Mouse (Mus musculus): Measurements from ENCODE around the gene Skor1. TPM values are rescaled to one million over a fixed set of nuclear protein-coding genes. Genes with fewer than 3 reads are reported as not detected.
A peak's percentile ranks its signal among the peaks of the same experiment; 100 is the strongest.

Gene Skor1
- 7.6 and 7.7 TPM in 2 replicates for polyA plus RNA-seq (2014; fragmentation: Nextera tagmentation; extraction: Ambion mirVana)

DNA sequence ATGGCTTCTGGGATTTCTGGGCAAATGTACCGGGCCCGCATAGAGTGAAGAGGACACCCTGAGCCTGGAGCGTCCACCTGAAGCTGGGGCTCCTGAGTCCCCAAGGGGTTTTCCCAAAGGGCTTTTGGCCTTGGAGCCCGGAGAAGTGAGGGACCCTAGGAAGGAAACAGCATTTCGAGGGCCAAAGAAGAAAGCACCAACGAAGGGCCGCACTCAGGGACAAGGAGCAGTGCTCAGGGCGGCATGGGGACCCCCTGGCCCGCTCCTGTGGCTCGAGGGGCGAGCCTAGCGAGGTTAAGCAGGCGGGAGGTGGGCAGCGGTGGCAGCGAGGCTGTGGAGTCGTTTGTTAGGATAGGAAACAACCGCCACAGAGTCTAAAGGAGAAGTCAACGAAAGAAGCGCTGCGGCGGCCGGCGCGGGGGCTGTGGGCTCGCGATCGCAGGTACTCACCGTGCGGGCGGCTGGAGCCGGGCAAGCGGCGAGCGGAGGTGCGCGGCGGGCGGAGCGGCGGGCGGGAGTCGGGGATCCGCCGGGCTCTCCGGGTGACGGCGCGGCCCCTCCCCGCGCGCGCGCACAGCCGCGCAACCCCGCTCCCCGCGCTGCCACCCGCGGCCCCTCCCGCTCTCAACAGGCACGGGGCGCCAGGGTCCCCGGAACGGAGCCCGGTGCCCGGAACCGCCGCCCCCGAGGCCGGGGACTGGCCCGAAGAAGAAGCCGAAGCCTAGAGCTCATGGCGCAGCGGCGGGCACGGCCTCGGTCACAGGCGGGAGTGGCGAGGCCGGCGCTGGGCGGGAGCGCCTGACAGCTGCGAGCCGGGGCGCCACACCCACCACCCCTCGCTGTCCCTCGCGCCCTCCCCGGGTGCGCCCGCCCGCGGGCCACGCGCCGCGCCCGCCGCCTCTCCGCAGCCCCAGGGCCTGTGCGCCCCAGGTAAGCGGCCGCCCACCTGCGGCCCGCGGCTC, at the start of gene Skor1:
TSS of gene Skor1 (minus strand) at position 552 of the 962 bp plus-strand sequence.
- WGBS = under 1% methylated on average over 63 of the region's 108 CpGs
- Histone ChIP-seq H3K27me3 (ENCODE audit: control insufficient read depth, insufficient read depth, low read length) (peaks cover 96% of the 10 kb centered on the region), H3K4me2 (ENCODE audit: low read depth) (peak within 1 kb of the TSS; percentile 60), H3K9ac (ENCODE audit: low read length) (peak within 1 kb of the TSS; percentile 52), H3K36me3 (ENCODE audit: control insufficient read depth, insufficient read depth, low read length) (no peaks in the 10 kb centered on the region), H3K9me3 (ENCODE audit: control insufficient read depth, low read length) (no peaks in the 10 kb centered on the region), H3K4me1 (ENCODE audit: control insufficient read depth, insufficient read depth, low read length) (peaks cover 25% of the 10 kb centered on the region), H3K27ac (ENCODE audit: low read depth, low read length) (peak within 1 kb of the TSS; percentile 27; the same call in 1 of the 2 replicates), H3K4me3 (ENCODE audit: low read depth, low read length) (peak within 1 kb of the TSS; percentile 41)
- DNase-seq (ENCODE audit: low spot score) (peak; percentile 38), ATAC-seq (ENCODE audit: insufficient read depth, low FRiP score, low TSS enrichment) (no peak)

DNA sequence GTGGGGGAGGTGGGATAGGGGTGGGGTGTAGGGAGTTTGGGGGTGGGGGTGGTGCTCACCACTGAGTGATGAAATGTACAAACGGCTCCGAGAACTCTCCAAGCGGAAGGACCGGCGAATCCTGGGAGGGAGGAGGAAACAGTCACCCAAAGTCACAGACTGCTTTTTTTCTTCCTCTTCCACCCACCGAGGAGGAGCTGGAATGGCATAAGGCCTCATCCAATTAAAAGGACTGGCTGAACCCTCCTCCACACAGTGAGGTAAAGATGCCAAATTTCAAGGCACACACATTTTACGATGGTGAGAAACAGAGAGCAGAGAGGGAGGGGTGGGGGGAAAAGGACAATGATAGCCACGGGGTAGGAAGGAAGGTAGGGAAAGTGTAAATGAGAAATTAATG, 48.5 kb upstream of the Skor1 start:
- Histone ChIP-seq H3K9me3 (ENCODE audit: control insufficient read depth, low read length) (no peaks in the 10 kb centered on the region), H3K4me1 (ENCODE audit: control insufficient read depth, insufficient read depth, low read length) (peaks cover 23% of the 10 kb centered on the region), H3K9ac (ENCODE audit: low read length) (no peak overlapping the region), H3K27me3 (ENCODE audit: control insufficient read depth, insufficient read depth, low read length) (no peaks in the 10 kb centered on the region), H3K4me3 (ENCODE audit: low read depth, low read length) (no peak overlapping the region), H3K27ac (ENCODE audit: low read depth, low read length) (no peak overlapping the region), H3K4me2 (ENCODE audit: low read depth) (no peak overlapping the region), H3K36me3 (ENCODE audit: control insufficient read depth, insufficient read depth, low read length) (no peaks in the 10 kb centered on the region)
- ATAC-seq (ENCODE audit: insufficient read depth, low FRiP score, low TSS enrichment) (no peak), DNase-seq (ENCODE audit: low spot score) (no peak)
- WGBS = 4% methylated on average over 8 of the region's 8 CpGs

DNA sequence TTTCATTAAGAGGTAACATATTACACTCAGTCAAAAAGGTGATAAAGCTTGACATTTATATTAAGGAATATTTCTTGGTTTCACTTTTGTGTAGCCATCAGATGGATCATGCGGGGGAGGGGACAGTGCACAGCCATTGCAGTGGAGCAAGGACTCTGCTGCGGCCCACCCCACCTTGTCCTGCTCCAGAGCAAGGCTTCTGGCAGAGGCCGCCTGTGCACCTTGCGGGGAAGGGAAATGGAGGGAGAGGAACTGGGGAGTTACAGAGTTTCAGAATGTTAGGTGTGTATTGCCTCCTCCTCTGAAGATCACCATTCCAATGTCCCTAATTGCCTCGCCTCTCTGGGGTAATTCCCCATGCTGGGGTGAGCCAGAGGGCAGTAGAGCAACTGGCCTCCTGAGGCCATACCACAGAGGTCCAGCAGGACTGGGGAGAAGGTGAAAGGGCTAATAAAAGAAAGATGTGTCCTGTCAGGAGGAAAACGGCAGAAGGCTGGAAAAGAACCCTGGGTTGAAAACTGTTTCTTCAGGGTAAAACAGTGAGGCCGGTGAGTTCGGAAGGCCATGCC, 47.4 kb upstream of the Skor1 start:
- 30% methylated on average over 8 of the region's 8 CpGs for WGBS
- Histone ChIP-seq H3K27ac (ENCODE audit: low read depth, low read length) (0 out of 2 replicates have a peak overlapping the region, but pooled peaks have one; percentile 1), H3K4me3 (ENCODE audit: low read depth, low read length) (no peak overlapping the region), H3K9ac (ENCODE audit: low read length) (no peak overlapping the region), H3K4me1 (ENCODE audit: control insufficient read depth, insufficient read depth, low read length) (peaks cover 23% of the 10 kb centered on the region), H3K36me3 (ENCODE audit: control insufficient read depth, insufficient read depth, low read length) (no peaks in the 10 kb centered on the region), H3K4me2 (ENCODE audit: low read depth) (no peak overlapping the region), H3K9me3 (ENCODE audit: control insufficient read depth, low read length) (no peaks in the 10 kb centered on the region), H3K27me3 (ENCODE audit: control insufficient read depth, insufficient read depth, low read length) (no peaks in the 10 kb centered on the region)
- ATAC-seq (ENCODE audit: insufficient read depth, low FRiP score, low TSS enrichment) (no peak), DNase-seq (ENCODE audit: low spot score) (no peak)

DNA sequence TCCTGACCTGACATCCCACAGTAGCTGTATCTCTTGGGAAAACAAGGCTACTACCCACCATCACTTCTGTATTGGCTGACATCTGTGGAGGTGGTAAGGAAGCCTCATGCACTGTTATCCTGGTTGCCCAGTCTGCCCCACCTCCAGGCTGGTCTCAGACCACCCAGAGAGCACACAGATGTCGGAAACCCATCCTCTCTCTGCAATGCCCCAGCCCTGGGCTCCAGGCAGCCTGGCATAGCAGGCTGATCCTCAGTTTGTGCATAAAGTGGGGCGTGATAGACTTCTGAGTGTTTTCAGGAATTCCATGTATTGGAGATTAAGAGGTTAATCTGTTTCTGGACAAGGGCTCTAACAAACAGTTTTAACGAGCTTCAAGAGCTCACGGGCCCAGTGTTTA, 46.8 kb upstream of the Skor1 start:
- WGBS = 36% methylated on average over 4 of the region's 4 CpGs
- H3K4me1 ChIP-seq (ENCODE audit: control insufficient read depth, insufficient read depth, low read length) = peaks cover 23% of the 10 kb centered on the region
- H3K4me2 ChIP-seq (ENCODE audit: low read depth) = no peak overlapping the region
- no peak overlapping the region for H3K27ac ChIP-seq (ENCODE audit: low read depth, low read length)
- H3K4me3 ChIP-seq (ENCODE audit: low read depth, low read length) = no peak overlapping the region
- no peak overlapping the region for H3K9ac ChIP-seq (ENCODE audit: low read length)
- H3K9me3 ChIP-seq (ENCODE audit: control insufficient read depth, low read length) = no peaks in the 10 kb centered on the region
- H3K36me3 ChIP-seq (ENCODE audit: control insufficient read depth, insufficient read depth, low read length) = no peaks in the 10 kb centered on the region
- no peak for ATAC-seq (ENCODE audit: insufficient read depth, low FRiP score, low TSS enrichment)
- H3K27me3 ChIP-seq (ENCODE audit: control insufficient read depth, insufficient read depth, low read length) = no peaks in the 10 kb centered on the region
- DNase-seq (ENCODE audit: low spot score) = no peak

DNA sequence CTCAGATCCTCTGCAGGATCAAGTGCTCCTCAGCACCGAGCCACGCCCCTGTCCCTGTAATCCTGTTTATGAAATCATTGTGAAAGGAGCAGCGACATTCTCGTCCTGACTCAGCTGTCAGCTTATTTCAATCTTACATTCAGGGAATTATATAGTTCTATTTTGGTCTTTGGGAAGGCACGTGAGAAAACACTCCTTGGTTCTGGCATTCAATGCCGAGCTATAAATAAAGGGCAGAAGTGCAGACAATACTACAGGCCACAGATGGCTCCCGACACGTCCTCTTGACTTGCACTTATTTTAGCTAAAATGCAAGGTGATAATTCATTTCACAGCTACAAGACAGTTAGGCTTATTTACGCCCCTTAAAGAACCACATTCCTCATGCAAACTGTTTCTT, 46.0 kb upstream of the Skor1 start:
- no peak for DNase-seq (ENCODE audit: low spot score)
- H3K4me2 ChIP-seq (ENCODE audit: low read depth) = no peak overlapping the region
- H3K4me1 ChIP-seq (ENCODE audit: control insufficient read depth, insufficient read depth, low read length) = peaks cover 23% of the 10 kb centered on the region
- no peak overlapping the region for H3K27ac ChIP-seq (ENCODE audit: low read depth, low read length)
- no peak for ATAC-seq (ENCODE audit: insufficient read depth, low FRiP score, low TSS enrichment)
- no peaks in the 10 kb centered on the region for H3K36me3 ChIP-seq (ENCODE audit: control insufficient read depth, insufficient read depth, low read length)
- no peaks in the 10 kb centered on the region for H3K27me3 ChIP-seq (ENCODE audit: control insufficient read depth, insufficient read depth, low read length)
- no peak overlapping the region for H3K4me3 ChIP-seq (ENCODE audit: low read depth, low read length)
- 52% methylated on average over 9 of the region's 9 CpGs for WGBS
- H3K9ac ChIP-seq (ENCODE audit: low read length) = no peak overlapping the region
- no peaks in the 10 kb centered on the region for H3K9me3 ChIP-seq (ENCODE audit: control insufficient read depth, low read length)

DNA sequence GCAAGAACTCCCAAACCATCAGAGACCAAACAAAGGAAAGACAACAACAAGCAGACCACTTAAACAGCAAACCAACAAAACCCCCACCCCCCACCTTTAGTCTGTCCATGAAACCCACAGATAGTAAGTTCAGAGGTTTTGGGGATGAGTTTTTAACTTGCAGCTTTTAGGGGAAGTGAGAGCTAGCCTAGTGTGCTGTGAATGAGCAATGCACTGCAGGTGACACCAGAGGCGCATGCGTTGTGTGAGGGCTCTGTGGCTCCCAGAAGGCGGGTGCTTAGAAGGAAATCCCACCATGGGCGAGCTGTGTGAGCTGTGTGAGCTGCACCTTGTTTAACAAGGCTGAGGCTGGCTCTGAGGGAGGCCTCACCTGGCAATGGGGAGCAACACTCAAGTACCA, 44.0 kb upstream of the Skor1 start:
- no peak overlapping the region for H3K27ac ChIP-seq (ENCODE audit: low read depth, low read length)
- H3K9ac ChIP-seq (ENCODE audit: low read length) = no peak overlapping the region
- H3K27me3 ChIP-seq (ENCODE audit: control insufficient read depth, insufficient read depth, low read length) = no peaks in the 10 kb centered on the region
- WGBS = 76% methylated on average over 4 of the region's 4 CpGs
- H3K4me3 ChIP-seq (ENCODE audit: low read depth, low read length) = no peak overlapping the region
- H3K4me1 ChIP-seq (ENCODE audit: control insufficient read depth, insufficient read depth, low read length) = peaks cover 29% of the 10 kb centered on the region
- no peak overlapping the region for H3K4me2 ChIP-seq (ENCODE audit: low read depth)
- DNase-seq (ENCODE audit: low spot score) (no peak), ATAC-seq (ENCODE audit: insufficient read depth, low FRiP score, low TSS enrichment) (no peak)
- no peaks in the 10 kb centered on the region for H3K36me3 ChIP-seq (ENCODE audit: control insufficient read depth, insufficient read depth, low read length)
- H3K9me3 ChIP-seq (ENCODE audit: control insufficient read depth, low read length) = no peaks in the 10 kb centered on the region

DNA sequence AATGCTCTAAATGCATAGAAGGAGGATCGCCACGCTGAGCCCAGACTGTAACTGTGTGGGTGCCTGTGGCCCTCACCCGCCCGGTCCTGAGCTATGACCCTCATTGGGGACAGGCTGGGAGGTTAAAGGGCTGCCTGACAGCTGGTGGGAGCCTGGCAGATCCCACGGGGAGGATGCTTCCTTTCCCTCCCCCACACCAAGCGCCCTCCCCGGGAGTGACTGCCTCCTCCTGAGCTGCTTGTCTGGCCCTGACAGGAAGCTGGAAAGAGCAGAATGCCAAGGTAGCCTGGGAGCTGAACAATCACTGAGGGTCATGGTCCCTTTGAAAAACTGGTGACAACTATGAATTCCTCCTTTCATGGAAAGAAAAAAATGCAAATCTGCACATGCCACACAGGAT, 38.5 kb upstream of the Skor1 start:
- DNase-seq (ENCODE audit: low spot score) (no peak), ATAC-seq (ENCODE audit: insufficient read depth, low FRiP score, low TSS enrichment) (no peak)
- Histone ChIP-seq H3K4me1 (ENCODE audit: control insufficient read depth, insufficient read depth, low read length) (peaks cover 20% of the 10 kb centered on the region), H3K27me3 (ENCODE audit: control insufficient read depth, insufficient read depth, low read length) (no peaks in the 10 kb centered on the region), H3K4me2 (ENCODE audit: low read depth) (no peak overlapping the region), H3K36me3 (ENCODE audit: control insufficient read depth, insufficient read depth, low read length) (no peaks in the 10 kb centered on the region), H3K9me3 (ENCODE audit: control insufficient read depth, low read length) (no peaks in the 10 kb centered on the region), H3K4me3 (ENCODE audit: low read depth, low read length) (no peak overlapping the region), H3K27ac (ENCODE audit: low read depth, low read length) (no peak overlapping the region), H3K9ac (ENCODE audit: low read length) (no peak overlapping the region)
- WGBS = 16% methylated on average over 7 of the region's 7 CpGs

DNA sequence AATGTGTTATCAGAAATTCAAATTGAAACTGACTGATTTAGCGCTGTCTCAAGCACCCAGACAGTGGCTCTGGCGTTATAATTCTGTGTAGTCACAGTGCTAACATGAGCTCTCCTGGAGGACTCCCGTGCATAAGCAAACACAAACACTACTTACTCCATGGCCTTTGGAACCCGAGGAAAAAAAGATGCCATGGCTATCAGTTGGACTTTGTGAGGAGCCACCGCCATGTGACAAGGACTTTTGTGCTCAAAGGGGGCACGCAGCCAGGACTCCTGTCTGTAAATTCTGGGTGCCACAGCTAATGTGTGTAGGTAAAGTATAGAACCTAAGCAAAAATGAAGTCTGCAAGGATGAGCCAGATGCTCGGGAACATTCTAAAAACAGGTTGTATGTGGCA, 36.5 kb upstream of the Skor1 start:
- H3K27ac ChIP-seq (ENCODE audit: low read depth, low read length) = no peak overlapping the region
- no peak overlapping the region for H3K9ac ChIP-seq (ENCODE audit: low read length)
- WGBS = 82% methylated on average over 7 of the region's 7 CpGs
- no peak overlapping the region for H3K4me3 ChIP-seq (ENCODE audit: low read depth, low read length)
- no peaks in the 10 kb centered on the region for H3K27me3 ChIP-seq (ENCODE audit: control insufficient read depth, insufficient read depth, low read length)
- H3K4me1 ChIP-seq (ENCODE audit: control insufficient read depth, insufficient read depth, low read length) = peaks cover 25% of the 10 kb centered on the region
- no peaks in the 10 kb centered on the region for H3K36me3 ChIP-seq (ENCODE audit: control insufficient read depth, insufficient read depth, low read length)
- DNase-seq (ENCODE audit: low spot score) (no peak), ATAC-seq (ENCODE audit: insufficient read depth, low FRiP score, low TSS enrichment) (no peak)
- H3K4me2 ChIP-seq (ENCODE audit: low read depth) = no peak overlapping the region
- H3K9me3 ChIP-seq (ENCODE audit: control insufficient read depth, low read length) = no peaks in the 10 kb centered on the region

DNA sequence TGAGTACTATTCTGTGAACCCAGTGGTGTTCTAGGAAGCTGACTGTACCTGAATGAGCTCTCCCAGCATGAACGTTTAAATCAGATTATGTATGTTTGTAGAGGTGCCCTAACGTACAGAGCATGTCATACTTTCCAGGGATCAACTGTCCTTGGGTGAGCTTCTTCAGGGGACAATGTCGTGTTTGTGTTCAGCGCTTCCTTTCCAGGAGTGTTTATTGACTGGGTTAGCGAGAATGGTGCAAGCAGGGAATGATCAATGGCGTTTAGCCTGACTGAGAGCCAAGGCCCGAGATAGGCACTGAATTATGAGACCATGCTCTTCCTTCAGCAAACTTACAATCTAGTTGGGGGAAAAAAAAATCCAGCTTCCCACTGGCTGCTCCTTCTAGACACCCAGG, 35.1 kb upstream of the Skor1 start:
- no peak for DNase-seq (ENCODE audit: low spot score)
- no peak for ATAC-seq (ENCODE audit: insufficient read depth, low FRiP score, low TSS enrichment)
- H3K36me3 ChIP-seq (ENCODE audit: control insufficient read depth, insufficient read depth, low read length) = no peaks in the 10 kb centered on the region
- H3K27ac ChIP-seq (ENCODE audit: low read depth, low read length) = no peak overlapping the region
- no peak overlapping the region for H3K4me3 ChIP-seq (ENCODE audit: low read depth, low read length)
- H3K9me3 ChIP-seq (ENCODE audit: control insufficient read depth, low read length) = no peaks in the 10 kb centered on the region
- 69% methylated on average over 7 of the region's 7 CpGs for WGBS
- no peak overlapping the region for H3K9ac ChIP-seq (ENCODE audit: low read length)
- H3K4me2 ChIP-seq (ENCODE audit: low read depth) = no peak overlapping the region
- peaks cover 25% of the 10 kb centered on the region for H3K4me1 ChIP-seq (ENCODE audit: control insufficient read depth, insufficient read depth, low read length)
- H3K27me3 ChIP-seq (ENCODE audit: control insufficient read depth, insufficient read depth, low read length) = no peaks in the 10 kb centered on the region

Data from neural tube, embryonic 11.5 days (tissue).